Mouse (Mus musculus) B cell, adult 2 months (primary cell): ENCODE measurements at regions not wholly inside any gene's neighbourhood (a gene's known extent, or its start where the extent isn't known, plus 50 kb on each side); places are given as distances from the start of the nearest gene placed in this dataset.
"Not testable (repeated sequence)": the region's sequence is repeated elsewhere in the genome, so short reads cannot be mapped to it uniquely, and the experiment has no call there.

Source experiments
- DNase-seq, 2 experiments: peaks; one replicate each; pipeline ENCODE4 v3.0.0; 2022

DNA sequence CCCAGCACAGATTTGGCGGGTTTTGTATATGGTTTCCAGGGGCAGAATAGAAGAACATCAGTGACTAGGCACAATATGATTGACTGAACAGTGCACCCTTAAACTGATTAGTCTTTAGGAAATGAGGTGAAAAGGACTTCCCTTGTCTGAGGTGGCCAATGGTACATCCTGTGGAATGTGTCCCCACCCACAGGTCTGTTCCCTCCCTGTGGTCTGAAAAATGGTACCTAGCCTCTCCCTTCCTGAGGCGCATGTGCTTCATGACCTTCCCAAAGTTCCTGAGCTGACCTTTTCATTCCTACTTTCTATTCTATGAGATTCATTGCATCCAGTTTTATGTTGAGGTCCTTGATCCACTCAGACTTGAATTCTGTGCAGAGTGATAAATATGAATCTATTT is 76.0 kb downstream of the Zfp97 start:
- DNase-seq, result not testable (repeated sequence)

DNA sequence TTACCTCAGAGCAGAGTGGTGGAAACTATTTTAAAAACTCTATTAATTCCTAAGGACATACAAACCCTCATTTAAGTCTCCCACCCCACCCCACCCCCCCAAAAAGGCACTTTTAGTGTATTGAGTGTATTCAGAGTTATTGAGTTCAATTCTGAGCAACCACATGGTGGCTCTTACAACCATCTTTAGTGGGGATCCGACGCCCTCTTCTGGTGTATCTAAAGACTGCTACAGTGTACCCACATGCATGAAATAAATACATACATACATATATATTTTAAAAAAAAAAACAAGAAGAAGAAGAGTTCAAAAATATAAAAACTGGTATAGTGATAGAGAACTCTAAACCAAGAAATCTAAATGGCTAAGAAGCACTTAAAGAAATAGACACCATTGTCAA is 107.9 kb downstream of the Zfp97 start:
- peak; percentile 40 to 59 for DNase-seq

DNA sequence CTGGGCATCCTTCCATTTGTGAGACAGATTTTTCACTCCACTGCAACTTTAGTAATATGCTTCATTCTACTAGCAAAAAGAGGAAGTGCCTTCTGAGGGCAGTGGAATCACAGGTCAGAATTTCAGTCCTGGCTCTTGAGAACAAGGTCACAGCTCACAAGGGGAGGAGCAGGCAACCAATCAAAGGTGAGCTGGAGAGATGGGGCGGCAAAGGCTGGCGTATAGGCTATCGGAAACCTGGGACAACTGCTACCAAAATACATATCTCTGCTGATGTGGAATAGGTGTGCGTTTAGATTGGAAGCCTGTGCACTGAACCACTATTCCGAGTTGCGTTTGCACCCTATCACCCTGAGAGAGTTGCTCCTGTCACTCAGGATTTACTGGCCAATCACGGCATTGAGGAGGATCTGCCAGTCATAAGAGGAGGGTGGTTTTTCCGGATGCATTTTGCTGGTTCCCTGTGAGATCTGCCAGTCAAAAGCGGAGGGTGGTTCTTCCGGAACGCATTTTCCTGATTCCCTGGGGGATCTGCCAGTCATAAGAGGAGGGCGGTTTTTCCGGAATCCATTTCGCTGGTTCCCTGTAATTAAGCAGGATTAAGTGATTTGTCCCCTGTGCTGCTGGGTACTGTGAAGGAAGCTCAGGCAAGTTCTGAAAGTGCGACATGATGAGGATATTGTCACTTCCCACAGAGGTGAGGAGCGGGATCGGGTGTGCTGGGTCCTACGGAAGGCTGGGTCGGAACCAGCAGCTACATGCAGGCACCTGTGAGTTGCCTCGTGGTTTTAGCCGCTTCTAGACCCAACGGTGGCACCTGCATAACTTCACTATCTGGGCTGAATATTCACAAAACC is 113.3 kb downstream of the Zfp97 start:
- peak; percentile 82 to 85 for DNase-seq

DNA sequence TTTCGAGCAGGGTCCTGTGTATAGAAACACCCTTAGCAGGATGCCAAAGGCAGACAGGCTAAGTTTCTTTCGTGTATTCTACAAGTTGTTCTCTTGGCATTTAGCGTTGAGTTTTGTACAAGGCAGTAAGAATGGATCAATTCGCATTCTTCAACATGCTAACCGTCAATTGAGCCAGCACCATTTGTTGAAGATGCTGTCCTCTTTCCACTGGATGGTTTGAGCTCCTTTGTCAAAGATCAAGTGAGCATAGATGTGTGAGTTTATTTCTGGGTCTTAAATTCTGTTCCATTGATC is 113.9 kb downstream of the Zfp97 start:
- not testable (repeated sequence) for DNase-seq
